Mouse (Mus musculus) embryonic fibroblast, embryonic 13.5 days (primary cell): ENCODE measurements around the gene Vps54.

ENCODE experiments used
- CTCF ChIP-seq: IDR thresholded peaks from 2 replicates; pipeline ENCODE4 v1.5.1; 2011; ENCODE audit warnings: mild to moderate bottlenecking, control low read depth, low read length, moderate library complexity, borderline replicate concordance; ENCODE audit not compliant: insufficient read depth
- POLR2A ChIP-seq: IDR thresholded peaks from 2 replicates; pipeline ENCODE4 v1.6.1; 2011; ENCODE audit warnings: low read depth, mild to moderate bottlenecking, control low read depth, low read length, moderate library complexity

GRCm38 (mm10) chr11:21348890-21349289, 109.8 kb downstream of the Vps54 start:
- TF ChIP-seq CTCF (no peak), POLR2A (no peak)
